Mouse (Mus musculus) kidney, postnatal 14 days (tissue): ENCODE results near the gene Lgals8.
"Not testable (repeated sequence)": the region's sequence is repeated elsewhere in the genome, so short reads cannot be mapped to it uniquely, and the experiment has no call there.

Source experiments
- DNase-seq: peaks from one replicate; pipeline ENCODE4 v3.0.0; 2022; ENCODE audit warnings: mixed read lengths

Gene Lgals8

DNA sequence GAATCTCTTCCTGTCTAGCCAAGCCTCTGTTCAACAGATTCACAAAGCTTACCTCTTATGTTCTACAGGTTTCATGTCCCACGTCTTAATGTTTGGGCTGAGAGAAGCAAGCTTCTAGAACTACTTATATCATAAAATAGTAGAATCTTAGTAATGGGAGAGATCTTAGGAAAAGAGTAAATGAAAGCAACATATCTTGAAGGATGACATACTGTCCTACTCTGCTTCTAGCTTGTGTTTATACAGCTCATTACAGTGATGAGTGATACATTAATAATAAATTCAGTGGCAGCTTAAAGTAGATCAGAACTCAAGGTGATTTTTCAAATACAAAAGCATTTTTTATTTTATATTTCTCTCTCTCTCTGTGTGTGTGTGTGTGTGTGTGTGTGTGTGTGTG, at the start of gene Lgals8:
TSS of gene Lgals8 (minus strand) at position 101 of the 400 bp plus-strand sequence.
- no peak for DNase-seq

DNA sequence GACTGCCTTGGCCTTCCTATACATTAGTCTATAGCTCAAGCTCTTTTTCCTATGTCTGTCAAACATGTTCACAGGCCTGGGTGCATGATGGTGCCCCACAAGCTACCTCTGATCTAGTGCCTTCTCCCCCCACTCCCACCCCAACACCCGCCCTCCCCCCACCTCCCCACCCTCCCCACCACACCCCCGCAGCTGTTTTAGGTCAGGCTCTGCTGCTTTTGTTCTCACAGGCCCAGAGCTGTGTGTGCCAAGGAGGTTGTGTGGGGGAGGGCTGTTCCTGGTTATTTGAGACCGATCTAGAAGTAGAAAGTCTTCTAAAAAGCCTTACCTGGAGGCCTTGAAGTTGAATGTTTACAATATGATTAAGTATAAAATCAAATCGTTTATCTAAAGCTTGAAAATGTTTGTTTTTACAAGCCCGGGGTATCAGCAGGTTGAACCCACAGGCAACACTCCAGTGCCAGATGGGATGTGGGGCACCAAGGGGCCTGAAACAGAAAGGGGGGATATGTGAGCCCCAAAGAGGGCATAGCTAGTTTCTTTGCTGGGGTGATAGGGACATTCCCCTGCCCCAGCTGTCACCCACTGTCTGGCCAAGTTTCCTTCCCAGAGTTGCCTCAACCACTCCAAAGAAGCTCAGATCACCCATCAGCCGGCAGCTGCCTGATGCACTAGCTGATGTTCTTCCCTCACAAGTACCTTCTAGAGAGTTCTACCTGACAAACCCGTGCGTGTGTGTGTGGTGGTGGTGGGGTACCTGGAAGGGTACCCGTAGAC, 46.6 kb upstream of the Lgals8 start:
- no peak for DNase-seq

DNA sequence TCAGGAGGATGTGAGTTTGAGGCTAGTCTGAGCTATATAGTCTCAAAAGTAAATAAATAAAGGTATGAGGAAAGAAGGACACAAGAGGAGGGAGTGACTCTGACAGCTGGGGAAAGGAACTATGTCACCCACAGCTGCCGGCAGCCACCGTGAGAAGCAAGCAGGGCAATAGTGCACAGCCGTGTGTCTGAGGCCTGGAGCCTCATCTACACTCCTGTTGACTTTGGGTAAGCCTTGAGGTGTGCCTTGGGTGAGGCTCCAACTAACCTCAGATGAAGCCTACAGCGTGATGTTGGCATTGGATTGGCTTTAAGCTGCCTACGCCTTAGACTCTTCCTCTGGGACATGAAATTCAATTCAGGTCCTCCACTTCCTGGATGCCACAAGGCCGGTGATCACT, 45.3 kb upstream of the Lgals8 start:
- no peak for DNase-seq

DNA sequence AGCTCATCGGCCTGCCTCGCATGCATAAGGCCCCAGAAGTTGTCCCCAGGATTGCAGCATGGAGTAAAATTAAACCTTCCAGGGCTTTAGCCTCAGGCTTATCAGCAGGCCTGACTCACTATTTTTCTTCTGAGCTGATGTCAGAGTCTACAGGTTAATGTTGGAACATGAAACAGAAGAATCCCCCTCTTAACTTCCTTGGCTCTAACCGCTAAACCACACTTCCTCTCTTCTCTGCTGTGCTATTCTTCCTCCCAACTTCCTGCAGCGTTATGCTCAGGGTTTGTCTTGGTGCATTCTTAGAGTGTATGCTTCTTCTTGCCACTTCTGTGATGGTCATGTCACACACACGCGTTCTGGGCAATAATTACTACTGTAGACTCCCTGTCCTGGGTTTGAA, 42.7 kb upstream of the Lgals8 start:
- DNase-seq = no peak

- DNase-seq = no peak
Observed at GRCm38 (mm10) chr13:12505359-12505758, 40.6 kb upstream of the Lgals8 start.

DNA sequence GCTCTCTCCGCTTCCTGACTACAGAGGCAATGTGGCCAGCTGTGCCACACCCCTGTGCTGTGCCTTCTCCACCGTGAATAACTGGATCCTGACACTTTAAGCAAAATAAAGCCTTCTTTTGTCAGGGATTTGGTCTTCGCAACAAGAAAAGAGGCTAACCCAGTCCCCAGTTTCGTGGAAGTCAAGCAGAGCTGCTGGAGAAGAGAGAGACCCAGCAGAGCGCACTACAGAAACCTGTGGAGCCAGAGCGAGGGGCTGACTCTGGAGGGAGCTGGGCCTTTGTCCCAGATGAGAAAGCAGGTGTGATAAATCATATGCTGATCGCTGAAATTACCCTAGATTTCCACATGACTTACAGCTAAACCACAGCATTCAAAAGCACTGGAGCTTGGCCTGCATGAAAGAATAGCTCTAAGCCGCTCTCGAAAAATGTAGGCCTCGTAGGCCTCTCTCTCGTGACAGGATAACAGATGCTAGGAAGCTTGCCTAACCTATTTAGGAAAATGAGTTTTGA, 38.6 kb upstream of the Lgals8 start:
- no peak for DNase-seq

DNA sequence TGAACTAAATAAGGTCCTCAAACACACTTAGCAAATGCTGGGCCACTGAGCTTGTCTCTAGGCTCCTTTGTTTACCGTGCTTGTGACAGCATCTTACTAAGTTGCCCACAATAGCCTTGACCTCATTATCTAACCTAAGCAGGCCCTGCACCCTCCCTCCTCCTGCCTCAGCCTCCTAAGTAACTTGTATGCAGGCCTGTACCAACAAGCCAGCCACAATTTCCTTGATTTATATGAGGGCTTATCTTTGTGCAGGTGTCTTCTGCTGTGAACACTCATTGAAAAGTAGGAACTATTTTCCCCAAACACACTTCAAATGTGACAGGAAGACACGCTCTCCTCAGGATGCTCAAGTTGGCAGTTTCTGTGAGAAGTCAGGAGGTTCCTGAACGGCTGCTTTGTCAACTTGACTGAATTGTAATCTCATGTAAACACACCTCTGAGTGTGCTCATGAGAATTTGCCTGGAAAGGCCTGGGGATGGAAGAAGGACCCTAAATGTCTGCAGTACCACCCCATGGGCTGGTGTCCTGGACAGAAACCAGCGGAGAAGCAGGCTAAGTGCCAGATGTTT, 38.0 kb upstream of the Lgals8 start:
- no peak for DNase-seq

DNA sequence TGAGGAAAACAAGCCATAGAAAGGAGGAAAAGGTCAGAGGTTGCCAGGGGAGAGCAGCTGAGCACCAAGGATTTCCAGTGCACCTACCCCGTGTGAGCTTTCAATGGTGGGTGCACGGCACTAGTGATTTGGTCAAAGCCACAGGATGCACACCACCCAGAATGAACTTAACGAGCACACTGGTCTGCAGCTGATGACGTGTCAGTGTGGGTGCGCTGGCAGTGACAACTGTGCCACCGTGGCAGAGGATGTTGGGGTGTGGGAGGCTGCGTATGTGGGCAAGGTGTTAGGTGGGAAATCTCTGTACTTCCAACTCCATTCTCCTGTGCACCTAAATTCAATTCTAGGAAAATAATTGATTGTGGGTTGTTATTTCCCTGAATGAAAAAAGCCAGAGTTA, 34.4 kb upstream of the Lgals8 start:
- no peak for DNase-seq

DNA sequence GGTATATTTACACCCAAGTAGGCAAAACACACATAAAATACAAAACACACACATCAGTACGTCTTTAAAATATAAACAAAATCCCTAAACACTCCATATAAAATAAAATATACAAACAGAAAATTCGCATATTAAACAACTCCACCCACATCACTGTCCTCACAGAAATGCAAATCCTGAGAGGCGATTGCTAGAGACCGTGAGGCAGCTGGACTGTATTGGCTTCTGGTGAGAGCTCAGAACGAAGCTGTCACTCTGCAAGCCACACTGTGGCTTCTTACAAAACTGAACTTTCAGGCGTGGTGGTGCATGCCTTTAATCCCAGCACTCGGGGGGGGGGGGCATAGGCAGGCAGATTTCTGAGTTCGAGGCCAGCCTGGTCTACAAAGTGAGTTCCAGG, 33.1 kb upstream of the Lgals8 start:
- DNase-seq = no peak

DNA sequence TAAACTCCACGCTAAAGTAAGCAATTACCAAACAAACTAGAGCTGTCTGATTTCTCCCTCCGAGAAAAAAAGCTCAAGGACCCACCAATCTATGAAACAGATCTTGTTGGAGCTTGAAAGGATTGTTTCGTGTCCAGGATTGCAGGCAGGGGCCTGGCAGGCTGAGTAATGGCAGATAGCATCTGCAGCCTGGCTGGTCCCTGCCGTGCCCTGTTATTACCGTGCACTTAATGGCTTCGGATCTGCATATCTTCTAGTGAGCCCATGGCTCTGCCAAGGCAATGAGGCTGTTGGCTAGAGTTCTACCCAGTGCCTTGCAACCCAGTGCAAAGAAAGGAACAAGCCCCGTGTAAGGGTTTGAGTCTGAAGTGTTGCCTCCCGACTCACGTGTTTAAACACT, 30.0 kb upstream of the Lgals8 start:
- DNase-seq = no peak

- DNase-seq = no peak
Observed at GRCm38 (mm10) chr13:12492515-12492914, 27.8 kb upstream of the Lgals8 start.

DNA sequence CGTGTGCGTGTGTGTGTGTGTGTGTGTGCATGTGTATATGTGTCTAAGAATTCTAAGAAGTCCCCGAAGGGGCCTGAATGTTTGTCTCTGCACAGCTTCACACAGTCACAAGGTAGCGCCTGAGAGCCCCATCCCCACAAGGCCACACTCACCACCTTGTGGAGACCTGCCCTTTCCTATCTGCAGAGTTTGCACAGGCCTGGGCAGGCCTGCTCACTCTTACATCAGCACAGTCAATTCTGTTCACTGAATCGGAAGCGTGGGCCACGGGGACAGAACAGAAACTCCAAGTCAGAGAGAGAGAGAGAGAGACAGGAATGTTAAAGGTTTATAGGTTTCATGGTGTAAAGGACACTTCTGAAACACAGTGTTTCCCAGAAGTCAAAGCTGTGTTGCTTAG, 20.9 kb upstream of the Lgals8 start:
- DNase-seq = no peak

DNA sequence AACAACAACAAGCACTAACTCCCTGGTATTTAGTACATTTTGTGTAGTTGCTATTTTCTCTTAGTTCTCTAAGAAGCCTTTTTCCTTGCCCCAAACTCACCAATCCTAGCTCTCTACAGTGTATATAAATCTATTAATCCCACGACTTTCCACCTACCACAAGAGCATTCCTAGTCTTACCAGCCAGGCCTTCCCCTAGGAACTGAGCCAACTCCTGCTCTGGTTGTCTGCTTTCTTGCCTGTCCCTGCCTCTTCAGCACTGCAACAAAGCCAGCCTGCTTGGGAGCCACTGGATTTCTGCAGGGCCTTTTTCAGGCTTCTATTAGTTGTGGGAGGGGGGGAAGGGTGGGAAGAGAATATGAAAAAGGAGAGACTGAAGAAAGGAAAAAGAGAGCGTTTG, 20.5 kb upstream of the Lgals8 start:
- DNase-seq = no peak

DNA sequence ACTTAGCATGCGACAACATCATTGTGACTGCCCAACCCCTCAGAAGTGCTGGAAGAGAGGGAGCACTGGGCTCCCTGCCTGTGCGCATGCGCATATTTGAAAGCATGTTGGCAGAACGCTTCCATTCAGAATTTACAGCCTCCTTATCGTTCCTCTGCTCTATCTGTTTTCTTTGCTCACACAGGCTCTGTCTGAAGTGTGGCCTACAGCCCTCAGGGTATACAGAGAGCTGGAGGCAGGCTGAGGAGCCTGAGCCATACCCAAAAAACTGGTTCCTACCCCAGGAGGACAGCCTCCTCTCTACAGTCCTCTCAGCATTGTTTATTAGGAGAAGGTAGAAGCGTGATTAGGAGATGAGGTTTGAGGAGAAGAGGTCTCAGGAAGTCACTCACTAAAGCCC, 15.1 kb upstream of the Lgals8 start:
- no peak for DNase-seq

GRCm38 (mm10) chr13:12478301-12478700, 13.6 kb upstream of the Lgals8 start:
- peak; percentile 82 for DNase-seq

GRCm38 (mm10) chr13:12476886-12477285, 12.1 kb upstream of the Lgals8 start:
- no peak for DNase-seq

GRCm38 (mm10) chr13:12475239-12475638, 10.5 kb upstream of the Lgals8 start:
- DNase-seq = no peak

DNA sequence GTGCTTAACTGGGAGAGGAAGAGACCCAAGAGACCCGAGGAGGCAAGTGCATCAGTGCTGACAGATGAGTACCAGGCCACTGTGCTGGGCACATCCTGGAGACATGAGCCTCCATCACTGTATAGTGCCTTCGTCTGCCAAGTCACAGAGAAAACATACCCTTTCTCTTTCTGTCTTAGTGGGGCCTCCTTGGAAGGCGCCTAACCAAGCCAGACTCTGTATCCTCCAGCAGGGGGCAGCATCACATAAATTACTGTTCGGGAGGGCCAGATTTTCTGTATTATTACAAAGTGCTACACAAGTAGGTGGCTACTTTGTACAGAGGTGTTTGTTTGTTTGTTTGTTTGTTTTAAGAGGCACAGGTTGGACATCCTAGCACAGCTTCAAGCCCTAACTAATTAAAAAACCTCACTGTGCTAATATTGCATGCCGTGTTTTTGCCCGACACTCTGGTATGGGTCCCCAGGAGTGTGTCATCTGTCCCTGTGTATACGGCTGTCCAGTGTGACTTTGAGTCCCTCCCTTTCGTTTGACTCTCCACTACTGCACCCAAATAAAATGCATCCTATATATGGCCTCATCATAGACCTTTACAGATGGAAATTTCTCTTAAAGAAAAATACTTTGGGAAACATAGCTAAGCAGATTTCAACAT, 9.1 kb upstream of the Lgals8 start:
- DNase-seq = peak; percentile 70

DNA sequence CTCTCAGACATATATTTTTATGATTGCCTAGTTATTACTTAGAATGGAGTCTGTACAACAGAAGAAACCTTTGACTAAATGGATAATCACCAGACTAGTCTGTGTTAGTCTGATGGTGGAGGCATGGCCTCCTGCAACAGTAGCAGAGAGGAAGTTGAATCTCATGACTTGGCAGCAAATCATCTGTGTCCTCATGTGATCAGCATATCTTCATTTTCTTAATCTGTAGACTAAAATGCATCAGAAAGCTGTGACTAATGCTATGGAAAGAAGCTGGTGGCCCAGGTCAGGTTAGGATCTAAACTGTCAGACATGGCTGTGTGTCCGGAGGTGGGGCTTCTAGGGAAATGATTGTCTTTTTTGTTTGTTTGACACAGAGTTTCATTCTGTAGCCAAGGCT, 3.7 kb upstream of the Lgals8 start:
- DNase-seq = no peak

DNA sequence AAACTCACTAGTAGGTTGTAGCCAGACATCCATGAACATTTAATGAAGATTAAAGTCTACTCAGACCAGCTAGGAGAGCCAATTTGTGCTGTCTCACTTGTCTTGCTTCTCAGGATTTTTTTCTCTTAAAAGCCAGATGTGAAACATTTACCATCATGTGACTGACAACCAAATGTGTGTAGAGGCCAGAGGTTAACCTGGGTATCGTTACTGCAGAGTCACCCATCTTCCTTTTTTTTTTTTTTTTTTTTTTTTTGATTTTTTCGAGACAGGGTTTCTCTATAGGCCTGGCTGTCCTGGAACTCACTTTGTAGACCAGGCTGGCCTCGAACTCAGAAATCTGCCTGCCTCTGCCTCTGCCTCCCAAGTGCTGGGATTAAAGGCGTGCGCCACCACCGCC, 585 bp downstream of the Lgals8 start:
- DNase-seq = not testable (repeated sequence)

DNA sequence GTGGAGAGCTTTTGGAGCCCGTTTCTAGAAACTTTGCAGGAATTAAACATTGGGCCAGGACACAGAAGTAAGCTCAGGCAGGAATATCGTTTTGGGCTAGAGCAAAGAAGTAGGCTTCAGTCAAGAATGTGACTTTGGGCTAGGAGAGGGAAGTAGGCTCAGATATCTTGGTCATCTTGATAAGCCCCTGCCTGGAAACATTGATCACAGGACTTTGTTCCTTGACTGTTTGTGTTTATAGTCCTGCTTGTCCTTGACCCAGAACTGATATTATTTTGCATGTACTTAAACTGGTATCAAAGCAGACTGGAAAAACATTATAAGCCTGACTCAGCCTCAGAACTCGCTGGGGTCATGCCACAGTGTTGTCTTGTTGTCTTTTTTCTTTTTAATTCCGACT, 2.1 kb downstream of the Lgals8 start:
- no peak for DNase-seq

DNA sequence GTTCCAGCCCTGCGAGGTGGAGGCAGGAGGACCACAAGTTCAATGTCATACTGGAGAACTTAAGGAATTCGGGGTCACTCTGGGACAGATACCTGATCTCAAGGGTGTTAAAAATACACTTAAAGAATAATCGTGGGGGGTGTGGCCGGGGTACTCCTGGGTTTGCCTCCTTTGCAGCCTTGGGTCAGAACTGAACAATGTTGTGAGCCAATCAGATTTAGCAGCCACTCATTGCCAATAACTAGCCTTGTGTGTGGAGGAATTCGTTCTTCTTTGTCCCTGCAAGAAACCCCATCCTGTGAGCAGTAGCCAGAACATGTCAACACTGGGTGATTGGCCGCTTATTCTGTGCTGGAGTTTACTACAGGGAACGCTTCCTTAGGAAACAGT, 3.0 kb downstream of the Lgals8 start:
- no peak for DNase-seq

- peak; percentile 96 for DNase-seq
Observed at GRCm38 (mm10) chr13:12460881-12461729, 3.6 kb downstream of the Lgals8 start.
